Mouse (Mus musculus) megakaryocyte, embryonic 14.5 days (primary cell): ENCODE results near the gene Agbl3. TPM values are rescaled to one million over a fixed set of nuclear protein-coding genes. Genes with fewer than 3 reads are reported as not detected.
A peak's percentile ranks its signal among the peaks of the same experiment; 100 is the strongest.

ENCODE experiments used
- H3K27me3 ChIP-seq: replicated peaks from 2 replicates; pipeline ENCODE3; 2012; ENCODE audit warnings: inconsistent platforms
- H3K36me3 ChIP-seq: replicated peaks from 2 replicates; pipeline ENCODE3; 2012; ENCODE audit warnings: low read length, inconsistent platforms, mixed read lengths
- H3K4me1 ChIP-seq: 2 replicates; pipeline ENCODE4 v1.6.1; 2012; ENCODE audit warnings: inconsistent platforms
- H3K4me3 ChIP-seq: replicated peaks from 2 replicates; pipeline ENCODE3; 2012; ENCODE audit warnings: moderate library complexity, mild to moderate bottlenecking, inconsistent platforms
- H3K9me3 ChIP-seq: 2 replicates; pipeline ENCODE4 v1.6.1; 2012; ENCODE audit warnings: inconsistent platforms
- FLI1 ChIP-seq: IDR thresholded peaks from 2 replicates; pipeline ENCODE4 v1.6.1; 2012; ENCODE audit warnings: low read length, inconsistent platforms, mixed read lengths
- GATA1 ChIP-seq: IDR thresholded peaks from 3 replicates; pipeline ENCODE4 v1.6.1; 2012; ENCODE audit warnings: mixed read lengths, low read length, inconsistent platforms, borderline replicate concordance
- polyA plus RNA-seq: library from polyadenylated mRNA; stranded (reverse); fragments of >175 nt; gene quantifications from 2 replicates; pipeline ENCODE4 v1.2.3, GENCODE M21; 2012; ENCODE audit warnings: low replicate concordance; ENCODE audit not compliant: insufficient read depth

Gene Agbl3
- 1.2 and 2.9 TPM in 2 replicates for polyA plus RNA-seq

DNA sequence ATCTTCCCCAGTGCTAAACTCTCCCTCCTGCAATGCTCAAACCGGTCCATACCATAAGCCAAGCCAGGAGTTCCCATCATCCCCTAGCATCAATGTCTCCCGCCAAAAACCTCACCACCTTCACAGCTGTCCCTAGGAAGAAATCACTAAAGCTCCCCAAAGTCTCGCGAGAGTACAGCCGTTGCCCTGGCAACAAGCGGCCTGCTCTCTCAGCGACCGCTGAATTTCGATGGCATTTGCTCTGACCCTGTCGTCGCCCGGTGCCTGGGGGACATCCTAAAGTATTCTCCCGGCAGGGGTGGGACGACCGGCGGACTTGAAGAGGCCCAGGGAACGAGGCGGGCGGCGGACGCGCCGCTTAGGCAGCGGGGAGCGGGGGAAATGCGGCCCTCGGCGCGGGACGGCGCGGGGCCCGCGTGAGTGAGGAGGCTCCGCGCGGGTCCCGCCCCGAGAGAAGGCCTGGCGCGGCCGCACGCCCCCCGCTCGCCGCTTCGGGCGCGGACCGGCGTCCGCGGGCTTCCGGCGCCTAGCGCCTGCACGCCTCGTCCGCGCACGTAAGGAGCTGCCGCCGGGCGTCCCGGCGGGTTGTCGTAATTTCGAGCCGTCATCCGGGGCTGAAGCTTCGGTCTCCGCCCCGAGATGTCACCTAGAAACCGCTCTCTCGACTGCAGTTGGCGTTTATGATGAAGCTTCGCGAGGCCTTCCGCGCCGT, at the start of gene Agbl3:
Gene Agbl3 (plus strand): TSS at position 202 of the 712 bp plus-strand sequence.
- Histone ChIP-seq H3K27me3 (no peaks in the 10 kb centered on the region), H3K4me3 (peak within 1 kb of the TSS; percentile 94), H3K9me3 (no peaks in the 10 kb centered on the region), H3K36me3 (peaks cover 10% of the 10 kb centered on the region), H3K4me1 (peaks cover 18% of the 10 kb centered on the region; the same call in 1 of the 2 replicates)
- TF ChIP-seq FLI1 (no peak), GATA1 (no peak)

DNA sequence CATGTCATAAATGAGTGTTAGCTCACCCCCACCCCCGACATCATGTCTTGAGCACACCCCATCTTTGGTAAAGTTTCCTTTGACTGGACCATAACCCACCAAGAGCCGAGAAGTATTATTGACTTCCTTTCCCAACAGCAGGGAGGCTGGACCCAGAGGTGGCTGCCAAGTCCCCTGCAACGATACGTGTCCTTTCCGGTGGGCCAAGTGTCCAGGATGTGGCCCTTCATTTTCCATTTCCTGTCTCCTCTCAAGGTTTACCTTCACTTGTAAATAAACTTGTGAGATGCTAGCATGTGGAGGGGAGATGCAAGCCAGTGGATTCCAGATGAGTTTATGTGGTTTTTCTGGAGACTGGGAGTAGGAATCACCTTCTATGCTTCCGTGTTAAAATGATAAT, 49.2 kb upstream of the Agbl3 start:
- no peak overlapping the region for H3K4me3 ChIP-seq
- TF ChIP-seq GATA1 = no peak
- no peak for TF ChIP-seq FLI1
- H3K27me3 ChIP-seq = peaks cover 23% of the 10 kb centered on the region
- H3K36me3 ChIP-seq = no peaks in the 10 kb centered on the region
- no peaks in the 10 kb centered on the region for H3K9me3 ChIP-seq
- H3K4me1 ChIP-seq = peaks cover under 1% of the 10 kb centered on the region; the same call in 1 of the 2 replicates

DNA sequence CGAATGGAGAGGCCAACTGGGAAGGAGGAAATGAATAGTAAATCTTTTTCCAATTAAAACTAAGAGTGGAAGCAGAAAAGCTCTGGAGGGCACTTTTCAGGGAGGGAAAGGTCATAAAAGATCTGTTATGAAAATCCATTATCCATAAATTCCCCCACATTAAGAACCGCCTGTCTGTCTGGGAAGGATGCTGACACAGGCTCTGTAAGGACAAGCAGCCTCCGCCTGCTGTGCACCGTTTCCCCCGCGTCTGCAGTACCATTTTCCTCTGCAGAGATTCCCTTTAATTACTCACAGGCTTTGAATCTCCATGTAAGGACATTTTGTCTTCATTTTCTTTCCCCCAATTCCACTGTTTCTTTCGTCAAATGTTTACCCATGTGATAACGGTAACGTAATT, 48.7 kb upstream of the Agbl3 start:
- H3K36me3 ChIP-seq = no peaks in the 10 kb centered on the region
- no peak for TF ChIP-seq GATA1
- TF ChIP-seq FLI1 = no peak
- H3K4me3 ChIP-seq = no peak overlapping the region
- H3K27me3 ChIP-seq = peaks cover 23% of the 10 kb centered on the region
- peaks cover 5% of the 10 kb centered on the region; the same call in 1 of the 2 replicates for H3K4me1 ChIP-seq
- no peaks in the 10 kb centered on the region for H3K9me3 ChIP-seq

DNA sequence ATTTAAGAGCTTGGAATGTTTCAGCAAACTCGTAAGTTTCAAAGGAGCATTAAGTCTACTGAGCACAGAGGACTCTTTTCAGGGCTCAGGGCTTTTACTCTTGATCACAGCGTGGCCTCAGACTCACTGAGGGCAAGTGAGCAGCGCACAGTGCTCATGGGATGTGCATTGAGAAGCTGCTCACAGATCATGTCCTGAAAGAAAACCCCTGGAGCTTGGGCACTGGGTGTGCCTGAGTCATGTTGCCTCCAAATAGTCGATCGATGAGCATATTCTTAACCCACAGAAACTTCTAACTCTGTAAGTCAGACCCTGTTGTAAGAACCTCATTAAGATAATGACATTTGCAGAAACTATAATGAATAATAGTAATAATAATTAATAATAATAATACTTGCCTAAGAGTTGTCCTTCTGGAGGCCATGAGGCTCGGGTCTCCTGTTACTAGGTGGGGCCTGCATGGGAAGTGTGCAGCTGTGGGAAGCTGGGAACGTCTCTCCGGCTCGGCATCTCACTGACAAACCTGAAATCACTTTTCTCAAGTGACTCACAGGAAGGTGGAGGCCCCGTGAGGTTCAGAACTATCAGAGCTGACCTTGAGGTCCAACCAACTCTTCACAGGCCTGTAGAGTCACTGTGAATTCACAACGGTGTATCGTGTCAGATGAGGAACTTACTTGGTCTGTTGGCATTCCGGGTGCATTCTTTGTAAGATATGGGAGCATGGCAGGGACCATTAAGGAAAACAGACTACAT, 45.1 kb upstream of the Agbl3 start:
- Histone ChIP-seq H3K27me3 (peaks cover 9% of the 10 kb centered on the region), H3K9me3 (no peaks in the 10 kb centered on the region), H3K4me1 (peaks cover 12% of the 10 kb centered on the region; the same call in 1 of the 2 replicates), H3K36me3 (no peaks in the 10 kb centered on the region), H3K4me3 (no peak overlapping the region)
- TF ChIP-seq GATA1 (no peak), FLI1 (no peak)

DNA sequence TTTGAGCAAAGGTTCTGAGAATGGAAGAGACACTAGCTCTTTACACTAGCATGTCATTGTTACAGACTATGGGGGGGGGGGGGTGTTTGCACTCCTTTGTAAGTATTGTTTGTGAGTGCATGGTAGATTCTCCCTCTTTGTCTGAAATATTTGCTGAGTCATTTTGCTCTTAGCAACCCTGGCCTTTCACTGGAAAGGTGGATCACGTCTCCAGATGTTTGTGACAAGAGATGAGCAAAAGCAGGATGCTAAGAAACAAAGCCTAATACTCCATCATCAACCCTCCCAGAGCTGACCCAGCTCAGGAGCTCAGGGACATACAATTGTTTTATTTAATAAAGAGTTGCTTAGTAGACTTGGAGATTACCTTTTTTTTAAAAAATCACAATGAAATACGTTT, 43.3 kb upstream of the Agbl3 start:
- H3K4me3 ChIP-seq = no peak overlapping the region
- no peaks in the 10 kb centered on the region for H3K36me3 ChIP-seq
- H3K4me1 ChIP-seq = peaks cover 12% of the 10 kb centered on the region; the same call in 1 of the 2 replicates
- H3K9me3 ChIP-seq = 0 out of 2 replicates have a peak, but pooled peaks cover 4% of the 10 kb centered on the region
- H3K27me3 ChIP-seq = peaks cover 4% of the 10 kb centered on the region
- no peak for TF ChIP-seq FLI1
- TF ChIP-seq GATA1 = no peak

DNA sequence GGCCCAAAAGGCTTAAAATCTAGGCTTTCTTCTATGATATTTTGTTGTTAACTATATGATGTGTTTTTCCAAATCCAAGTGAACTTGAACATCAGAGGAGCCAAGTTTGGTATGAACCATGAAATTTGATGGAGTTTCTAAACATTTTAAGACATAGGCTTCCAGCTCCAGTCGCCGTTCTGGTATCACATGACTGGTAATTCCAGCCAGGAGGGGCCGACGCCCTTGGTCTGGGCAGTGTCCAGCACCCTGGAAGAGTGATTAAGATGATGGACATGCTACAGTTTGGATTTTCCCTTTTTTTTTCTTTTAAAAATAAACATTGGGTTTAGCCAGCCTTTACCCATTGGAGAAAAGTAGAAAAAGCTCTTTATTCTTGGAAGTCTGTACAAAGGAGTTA, 36.3 kb upstream of the Agbl3 start:
- no peaks in the 10 kb centered on the region for H3K36me3 ChIP-seq
- TF ChIP-seq GATA1 (no peak), FLI1 (no peak)
- no peak overlapping the region for H3K4me3 ChIP-seq
- H3K27me3 ChIP-seq = peaks cover 23% of the 10 kb centered on the region
- H3K4me1 ChIP-seq = peaks cover 13% of the 10 kb centered on the region; the same call in 1 of the 2 replicates
- peaks cover 8% of the 10 kb centered on the region; the same call in 1 of the 2 replicates for H3K9me3 ChIP-seq

DNA sequence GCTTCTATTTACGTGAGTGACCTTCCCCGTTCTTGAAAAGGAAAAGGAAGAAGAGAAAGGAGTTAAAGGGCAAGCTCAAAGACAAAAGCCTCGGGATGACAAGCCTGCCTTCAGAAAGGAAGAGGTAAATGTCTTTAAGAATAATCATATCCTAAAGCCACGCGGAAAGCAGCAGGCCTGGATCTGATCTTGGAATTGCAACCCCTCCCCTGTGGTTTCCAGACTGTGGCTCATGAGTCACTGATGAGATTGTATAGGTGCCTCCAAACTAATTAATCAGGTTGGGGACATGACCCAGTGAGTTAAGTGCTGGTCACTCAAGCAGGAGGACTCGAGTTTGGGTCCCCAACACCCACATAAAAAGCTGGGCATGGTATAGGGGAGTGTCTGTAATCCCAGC, 32.4 kb upstream of the Agbl3 start:
- peak overlapping the region; percentile 53 for H3K4me3 ChIP-seq
- H3K4me1 ChIP-seq = peaks cover 27% of the 10 kb centered on the region
- TF ChIP-seq FLI1 (no peak), GATA1 (no peak)
- no peaks in the 10 kb centered on the region for H3K36me3 ChIP-seq
- peaks cover 3% of the 10 kb centered on the region; the same call in 1 of the 2 replicates for H3K9me3 ChIP-seq
- H3K27me3 ChIP-seq = peaks cover 26% of the 10 kb centered on the region

DNA sequence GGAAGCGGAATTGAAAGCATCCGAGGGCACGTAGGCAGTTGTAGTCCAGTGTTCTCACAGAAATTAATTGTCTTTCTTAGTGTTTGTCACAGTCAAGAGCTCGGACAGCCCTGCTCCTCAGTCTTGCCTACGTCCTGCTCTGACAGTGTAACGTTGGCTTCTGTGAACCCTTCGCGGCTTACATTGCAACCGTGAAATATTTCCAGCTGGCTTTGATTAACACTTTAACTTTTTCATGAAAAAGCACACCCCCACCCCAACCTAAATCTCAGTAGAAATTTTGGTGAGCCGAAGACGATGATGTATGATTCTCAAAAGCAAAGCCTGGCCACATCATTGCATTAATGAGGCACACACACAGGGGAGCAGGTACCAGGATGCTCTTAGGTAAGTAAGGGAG, 31.7 kb upstream of the Agbl3 start:
- peaks cover 27% of the 10 kb centered on the region for H3K4me1 ChIP-seq
- H3K4me3 ChIP-seq = no peak overlapping the region
- no peak for TF ChIP-seq FLI1
- no peak for TF ChIP-seq GATA1
- peaks cover 26% of the 10 kb centered on the region for H3K27me3 ChIP-seq
- no peaks in the 10 kb centered on the region; the same call in 1 of the 2 replicates for H3K9me3 ChIP-seq
- no peaks in the 10 kb centered on the region for H3K36me3 ChIP-seq

DNA sequence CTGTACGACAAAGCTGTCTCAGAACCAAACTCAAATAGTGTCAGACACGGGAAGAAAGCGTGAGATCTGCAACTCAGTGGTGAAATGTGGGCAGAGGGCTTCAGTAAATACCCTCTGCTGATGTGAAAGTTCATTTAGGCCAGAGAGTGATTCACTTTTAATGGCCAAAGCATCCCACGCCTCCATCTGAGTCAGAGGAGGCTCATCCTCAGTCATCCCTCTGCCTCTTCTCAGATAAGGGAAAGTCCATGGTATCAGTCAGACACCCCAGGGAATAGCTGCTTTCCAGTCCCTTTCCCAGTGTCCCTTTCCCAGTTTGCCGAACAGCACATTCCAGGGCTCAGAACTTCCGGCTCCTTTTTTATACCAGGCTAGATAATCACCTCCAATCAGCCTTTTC, 30.7 kb upstream of the Agbl3 start:
- TF ChIP-seq GATA1 (no peak), FLI1 (no peak)

More for the DNA sequence above, 30.7 kb upstream of the Agbl3 start:
- Histone ChIP-seq H3K9me3 (no peaks in the 10 kb centered on the region), H3K4me3 (no peak overlapping the region), H3K36me3 (no peaks in the 10 kb centered on the region), H3K4me1 (peaks cover 27% of the 10 kb centered on the region), H3K27me3 (peaks cover 25% of the 10 kb centered on the region)
